Mouse (Mus musculus) heart, adult 2 months (tissue): ENCODE measurements around the gene Xylt1.

Experiments
- CTCF ChIP-seq: fragments of 200-600 bp; IDR thresholded peaks from 2 replicates; pipeline ENCODE4 v1.8.1; 2022; ENCODE audit warnings: antibody characterized with exemption, mild to moderate bottlenecking, moderate library complexity
- POLR2A ChIP-seq: fragments of 200-500 bp; IDR thresholded peaks from 2 replicates; pipeline ENCODE4 v1.6.1; 2011; ENCODE audit warnings: mild to moderate bottlenecking, low read depth, low read length, control low read depth; ENCODE audit not compliant: insufficient read depth

- TF ChIP-seq CTCF (no peak), POLR2A (no peak)
Observed at GRCm38 (mm10) chr7:117716876-117717408, 336.2 kb downstream of the Xylt1 start.
